Mouse (Mus musculus) myocyte (in vitro differentiated cells): ENCODE measurements around the gene Cct5.

ENCODE experiments used
- MAX ChIP-seq: IDR thresholded peaks from one replicate; pipeline ENCODE4 v1.6.1; 2011; ENCODE audit warnings: low read depth, mild to moderate bottlenecking, control low read depth
- POLR2A ChIP-seq: IDR thresholded peaks from one replicate; pipeline ENCODE4 v1.6.1; 2011; ENCODE audit warnings: low read depth, mild to moderate bottlenecking, control low read depth, moderate library complexity; ENCODE audit not compliant: insufficient read length
- SRF ChIP-seq: IDR thresholded peaks from one replicate; pipeline ENCODE4 v1.6.1; 2011; ENCODE audit warnings: low read depth; ENCODE audit not compliant: control insufficient read depth, insufficient read length
- TCF12 ChIP-seq: IDR thresholded peaks from one replicate; pipeline ENCODE4 v1.6.1; 2011; ENCODE audit warnings: mild to moderate bottlenecking, control low read depth; ENCODE audit not compliant: poor library complexity, insufficient read depth, severe bottlenecking

DNA sequence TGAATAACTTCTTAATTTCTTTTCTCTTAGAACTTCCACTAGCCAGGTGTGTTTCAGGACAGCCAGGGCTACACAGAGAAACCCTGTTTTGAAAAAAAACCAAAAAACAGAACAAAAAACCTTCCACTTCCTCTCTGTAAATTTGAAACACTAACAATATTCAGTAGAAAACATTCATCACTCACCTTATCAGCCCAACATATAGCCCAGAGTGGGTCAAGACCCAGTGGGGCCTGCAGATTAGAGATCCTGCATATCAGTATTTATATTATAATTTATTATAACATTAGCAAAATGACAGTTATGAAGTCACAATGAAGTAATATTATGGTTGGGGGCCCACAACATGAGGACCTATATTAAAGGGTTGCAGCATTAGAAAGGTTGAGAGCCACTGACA is 27.9 kb downstream of the Cct5 start:
- TF ChIP-seq POLR2A (no peak), MAX (no peak), SRF (no peak), TCF12 (no peak)
